Mouse (Mus musculus): ENCODE measurements around the gene Scube2. TPM values are rescaled to one million over a fixed set of nuclear protein-coding genes. Genes with fewer than 3 reads are reported as not detected.

Gene Scube2
- total and polyA plus RNA-seq, 3 experiments: not detected

- no peaks in the 10 kb centered on the region for H3K79me2 ChIP-seq (replicated peaks; ENCODE audit: control insufficient read depth, extremely low read depth, insufficient read depth, poor library complexity, severe bottlenecking)
- in situ Hi-C loops (cut with MboI; ENCODE audit: low pct_ligation_motif_present, low pct_unique_long_range_greater_than_20kb, low sequenced_read_pairs) (no loop called here), dilution Hi-C loops (cut with MboI; ENCODE audit: extremely low pct_ligation_motif_present, extremely low pct_unique_long_range_greater_than_20kb, low sequenced_read_pairs) (no loop called here)
- DNase-seq (ENCODE audit: extremely low read depth): no peak
- H3K36me3 ChIP-seq (replicated peaks in 1 of 2; ENCODE audit: control insufficient read depth in 1 of 2, insufficient read depth in 1 of 2, low read length in 1 of 2): peaks cover 8 to 31% of the 10 kb centered on the region in 2 experiments
- H3K27me3 ChIP-seq (replicated peaks): no peaks in the 10 kb centered on the region
- no peaks in the 10 kb centered on the region for H3K9me3 ChIP-seq (replicated peaks; ENCODE audit: low read length)
- H3K4me2 ChIP-seq (ENCODE audit: insufficient read depth, low read depth, poor library complexity, severe bottlenecking): no peak overlapping the region
- H3K4me1 ChIP-seq (ENCODE audit: control insufficient read depth in 1 of 2, insufficient read depth in 2 of 2): no peaks in the 10 kb centered on the region
- no peak overlapping the region for H3K9ac ChIP-seq (ENCODE audit: insufficient read depth, low read depth)
- no peak for TF ChIP-seq GABPA (IDR thresholded peaks at IDR 0.05; ENCODE audit: insufficient replicate concordance, low read depth, low read length)
- TF ChIP-seq CTCF (conservative IDR thresholded peaks at IDR 0.05 in 1 of 2, IDR thresholded peaks at IDR 0.05 in 1 of 2; ENCODE audit: low read depth in 2 of 2, low read length in 2 of 2): no peak
- no peak for TF ChIP-seq RAD21 (IDR thresholded peaks at IDR 0.05; ENCODE audit: low read depth, low read length)
- TF ChIP-seq JUND (conservative IDR thresholded peaks at IDR 0.05; ENCODE audit: low read depth, low read length): no peak
- no peak for TF ChIP-seq POLR2AphosphoS2 (IDR thresholded peaks at IDR 0.05; ENCODE audit: low read depth, low read length)
- no peak for TF ChIP-seq E2F4 (IDR thresholded peaks at IDR 0.05; ENCODE audit: insufficient replicate concordance, low read depth, low read length)
- TF ChIP-seq CHD2 (IDR thresholded peaks at IDR 0.05; ENCODE audit: low read length): no peak
- no peak for TF ChIP-seq MXI1 (IDR thresholded peaks at IDR 0.05; ENCODE audit: low read depth, low read length)
- no peak for TF ChIP-seq BHLHE40 (IDR thresholded peaks at IDR 0.05; ENCODE audit: low read depth, low read length)
- no peak for TF ChIP-seq MEF2A (IDR thresholded peaks at IDR 0.05; ENCODE audit: borderline replicate concordance, low read depth, low read length)
- no peak for TF ChIP-seq ZKSCAN1 (IDR thresholded peaks at IDR 0.05; ENCODE audit: borderline replicate concordance, low read depth, low read length)
- TF ChIP-seq KAT2A (IDR thresholded peaks at IDR 0.05; ENCODE audit: insufficient replicate concordance, low read length): no peak
- no peak for TF ChIP-seq TCF12 (IDR thresholded peaks at IDR 0.05; ENCODE audit: low read depth, low read length)
- TF ChIP-seq SMC3 (IDR thresholded peaks at IDR 0.05; ENCODE audit: low read depth, low read length): no peak
- no peak overlapping the region for H3K4me3 ChIP-seq (replicated peaks in 1 of 3; ENCODE audit: low read depth in 2 of 3, low read length in 2 of 3, poor library complexity in 1 of 3)
- no peak overlapping the region for H3K27ac ChIP-seq (ENCODE audit: insufficient read depth, low read depth)
Observed at GRCm38 (mm10) chr7:109890256-109890655, 24.8 kb upstream of the Scube2 start.

- no peak overlapping the region for H3K27ac ChIP-seq (ENCODE audit: insufficient read depth, low read depth)
- in situ Hi-C loops (cut with MboI; ENCODE audit: low pct_ligation_motif_present, low pct_unique_long_range_greater_than_20kb, low sequenced_read_pairs) (loop anchor here (10.0 kb wide), 1 partner anchor 94 kb away; no protein-coding TSS in a partner anchor), dilution Hi-C loops (cut with MboI; ENCODE audit: extremely low pct_ligation_motif_present, extremely low pct_unique_long_range_greater_than_20kb, low sequenced_read_pairs) (no loop called here)
- no peak for DNase-seq (ENCODE audit: extremely low read depth)
- H3K79me2 ChIP-seq (replicated peaks; ENCODE audit: control insufficient read depth, extremely low read depth, insufficient read depth, poor library complexity, severe bottlenecking): no peaks in the 10 kb centered on the region
- TF ChIP-seq MAFK (IDR thresholded peaks at IDR 0.05; ENCODE audit: insufficient replicate concordance, low read length) (no peak), CTCF (conservative IDR thresholded peaks at IDR 0.05 in 1 of 2, IDR thresholded peaks at IDR 0.05 in 1 of 2; ENCODE audit: low read depth in 2 of 2, low read length in 2 of 2) (peak in 1 of 2 experiments; percentile 23; a peak in 1 of 4 replicates)
- H3K9me3 ChIP-seq (replicated peaks; ENCODE audit: low read length): no peaks in the 10 kb centered on the region
- no peaks in the 10 kb centered on the region for H3K4me1 ChIP-seq (ENCODE audit: control insufficient read depth in 1 of 2, insufficient read depth in 2 of 2)
- no peak overlapping the region for H3K9ac ChIP-seq (ENCODE audit: insufficient read depth, low read depth)
- no peak overlapping the region for H3K4me3 ChIP-seq (replicated peaks in 1 of 3; ENCODE audit: low read depth in 2 of 3, low read length in 2 of 3, poor library complexity in 1 of 3)
- no peak overlapping the region for H3K4me2 ChIP-seq (ENCODE audit: insufficient read depth, low read depth, poor library complexity, severe bottlenecking)
- H3K27me3 ChIP-seq (replicated peaks): no peaks in the 10 kb centered on the region
- peaks cover 2 to 21% of the 10 kb centered on the region in 2 experiments for H3K36me3 ChIP-seq (replicated peaks in 1 of 2; ENCODE audit: control insufficient read depth in 1 of 2, insufficient read depth in 1 of 2, low read length in 1 of 2)
Observed at GRCm38 (mm10) chr7:109889300-109889699, 23.8 kb upstream of the Scube2 start.
